ENCODE assay signal across 9 mouse cellular contexts in genomic region chr17:45557998-45558862, GRCm38 (mm10). TPM values are rescaled to one million over a fixed set of nuclear protein-coding genes. Genes with fewer than 3 reads are reported as not detected.
DNase-seq lines count a peak whose midpoint lies in the region; ATAC-seq and TF ChIP-seq lines count a peak whose summit lies in the region.
"Had no signal": no experiment of that assay in that cellular context is flagged by ENCODE, and none has a peak within 500 bp of the region (broad histone marks: within the 10 kb centered on the region; RNA-seq: fewer than 3 reads in every experiment).

No protein-coding gene starts in this region.

- H3K9ac ChIP-seq in liver, embryonic 12.5 days: no peak overlapping the region
- no peak overlapping the region; the same call in 1 of the 2 replicates for H3K9ac ChIP-seq in heart, postnatal 0 days (replicated peaks; ENCODE audit: low read depth, low read length)
- no peak overlapping the region for H3K9ac ChIP-seq in neural tube, embryonic 15.5 days (replicated peaks)

- H3K27ac ChIP-seq in liver, embryonic 12.5 days: no peak overlapping the region
- H3K27ac ChIP-seq in heart, postnatal 0 days (ENCODE audit: low read depth): no peak overlapping the region
- H3K27ac ChIP-seq in neural tube, embryonic 15.5 days (replicated peaks): no peak overlapping the region

- no peak for ATAC-seq in liver, embryonic 12.5 days
- no peak for ATAC-seq in heart, postnatal 0 days (ENCODE audit: insufficient read depth, low read depth)
- no peak for ATAC-seq in neural tube, embryonic 15.5 days (ENCODE audit: low FRiP score)
- ATAC-seq: forebrain, embryonic 16.5 days had no signal

- H3K4me2 ChIP-seq in liver, embryonic 12.5 days: peak overlapping the region; percentile 84; the same call in 1 of the 2 replicates
- peak overlapping the region; percentile 93 for H3K4me2 ChIP-seq in heart, postnatal 0 days (ENCODE audit: low read depth, low read length)
- H3K4me2 ChIP-seq in neural tube, embryonic 15.5 days: no peak overlapping the region

- TF ChIP-seq CTCF in heart, postnatal 0 days (IDR thresholded peaks at IDR 0.05; ENCODE audit: low read depth): no peak

- 57% methylated on average over 16 of the region's 16 CpGs for WGBS in liver, embryonic 12.5 days (ENCODE audit: insufficient replicate concordance)
- 50% methylated on average over 16 of the region's 16 CpGs for WGBS in heart, postnatal 0 days
- WGBS in neural tube, embryonic 15.5 days: 76% methylated on average over 16 of the region's 16 CpGs

- H3K36me3 ChIP-seq in liver, embryonic 12.5 days: peaks cover 5% of the 10 kb centered on the region; the same call in 1 of the 2 replicates
- no peaks in the 10 kb centered on the region for H3K36me3 ChIP-seq in heart, postnatal 0 days (replicated peaks; ENCODE audit: control insufficient read depth, insufficient read depth, low read length)
- H3K36me3 ChIP-seq in splenic B cell, adult 2 months (ENCODE audit: control insufficient read depth, insufficient read depth, low read length, poor library complexity, severe bottlenecking): peaks cover 9% of the 10 kb centered on the region
- no peaks in the 10 kb centered on the region for H3K36me3 ChIP-seq in neural tube, embryonic 15.5 days

- H3K4me1 ChIP-seq in liver, embryonic 12.5 days: peaks cover 27% of the 10 kb centered on the region
- H3K4me1 ChIP-seq in heart, postnatal 0 days (ENCODE audit: control insufficient read depth, insufficient read depth): peaks cover 5% of the 10 kb centered on the region; the same call in 1 of the 2 replicates
- H3K4me1 ChIP-seq in neural tube, embryonic 15.5 days: peaks cover 17% of the 10 kb centered on the region

- TF ChIP-seq EP300 in heart, postnatal 0 days (IDR thresholded peaks at IDR 0.05; ENCODE audit: low read depth): no peak

- peak; percentile 51 to 63 for DNase-seq in cerebellum, postnatal 25 days
- no peak for DNase-seq in cerebellum, postnatal 4 days (ENCODE audit: low spot score in 2 of 2)
- no peak for DNase-seq in liver
- DNase-seq in heart, postnatal 0 days (ENCODE audit: low spot score): no peak
- DNase-seq in splenic B cell, adult 2 months (ENCODE audit: low read depth, low spot score): peak; percentile 73
- no peak for DNase-seq in layer of hippocampus, postnatal 14 days (ENCODE audit: low spot score in 2 of 2)

- H3K27me3 ChIP-seq in liver, embryonic 12.5 days (replicated peaks): peaks cover 47% of the 10 kb centered on the region
- H3K27me3 ChIP-seq in heart, postnatal 0 days (ENCODE audit: control insufficient read depth, insufficient read depth, low read length): peaks cover 11% of the 10 kb centered on the region
- no peaks in the 10 kb centered on the region for H3K27me3 ChIP-seq in splenic B cell, adult 2 months (ENCODE audit: control insufficient read depth, insufficient read depth, low read length, poor library complexity, severe bottlenecking)
- peaks cover 13% of the 10 kb centered on the region for H3K27me3 ChIP-seq in neural tube, embryonic 15.5 days (replicated peaks)

- H3K4me3 ChIP-seq in liver, embryonic 12.5 days: no peak overlapping the region
- H3K4me3 ChIP-seq in heart, postnatal 0 days (ENCODE audit: low read depth, low read length): no peak overlapping the region; the same call in 1 of the 2 replicates
- no peak overlapping the region for H3K4me3 ChIP-seq in neural tube, embryonic 15.5 days (replicated peaks)

- H3K9me3 ChIP-seq in liver, embryonic 12.5 days (replicated peaks): no peaks in the 10 kb centered on the region
- no peaks in the 10 kb centered on the region for H3K9me3 ChIP-seq in heart, postnatal 0 days (replicated peaks; ENCODE audit: control insufficient read depth, low read length)
- no peaks in the 10 kb centered on the region for H3K9me3 ChIP-seq in neural tube, embryonic 15.5 days (replicated peaks)

RNA-seq across cellular contexts. Expression of gene Nfkbie, which starts 2.7 kb away (rescaled TPM):
- 2.0 TPM in 2 replicates for polyA plus RNA-seq in liver, embryonic 12.5 days (2016; fragmentation: Nextera tagmentation; extraction: Ambion mirVana)
- total RNA-seq in heart, postnatal 0 days (2014; rRNA removed; ENCODE audit: low replicate concordance): 1.2 and 3.0 TPM in 2 replicates
- 1.7 and 1.9 TPM in 2 replicates for polyA plus RNA-seq in heart, postnatal 0 days (2015; fragmentation: Nextera tagmentation; extraction: Ambion mirVana)
- total RNA-seq in layer of hippocampus, postnatal 14 days (2021): 1 to 10 TPM; 3.4 to 3.6 TPM
- polyA plus RNA-seq in neural tube, embryonic 15.5 days (2015; fragmentation: Nextera tagmentation; extraction: Ambion mirVana): 4.8 and 10.1 TPM in 2 replicates

RNA-seq across cellular contexts. Expression of gene Slc35b2, which starts 5.4 kb away (rescaled TPM):
- polyA plus RNA-seq in liver, embryonic 12.5 days (2016; fragmentation: Nextera tagmentation; extraction: Ambion mirVana): 69.1 and 72.5 TPM in 2 replicates
- total RNA-seq in heart, postnatal 0 days (2014; rRNA removed; ENCODE audit: low replicate concordance): 87.8 and 137 TPM in 2 replicates
- 64.8 and 68.3 TPM in 2 replicates for polyA plus RNA-seq in heart, postnatal 0 days (2015; fragmentation: Nextera tagmentation; extraction: Ambion mirVana)
- total RNA-seq in layer of hippocampus, postnatal 14 days (2021): 10 to 100 TPM; 47.3 to 52.8 TPM
- 86.3 and 99.5 TPM in 2 replicates for polyA plus RNA-seq in neural tube, embryonic 15.5 days (2015; fragmentation: Nextera tagmentation; extraction: Ambion mirVana)

RNA-seq across cellular contexts. Expression of gene Tmem151b, which starts 8.8 kb away (rescaled TPM):
- 0.30 and 0.31 TPM in 2 replicates for polyA plus RNA-seq in liver, embryonic 12.5 days (2016; fragmentation: Nextera tagmentation; extraction: Ambion mirVana)
- total RNA-seq in heart, postnatal 0 days (2014; rRNA removed; ENCODE audit: low replicate concordance): 0.73 and 0.95 TPM in 2 replicates
- 0.04 and 0.16 TPM in 2 replicates for polyA plus RNA-seq in heart, postnatal 0 days (2015; fragmentation: Nextera tagmentation; extraction: Ambion mirVana)
- total RNA-seq in layer of hippocampus, postnatal 14 days (2021): 100 to 1,000 TPM; 106 to 107 TPM
- 21.2 and 25.6 TPM in 2 replicates for polyA plus RNA-seq in neural tube, embryonic 15.5 days (2015; fragmentation: Nextera tagmentation; extraction: Ambion mirVana)

RNA-seq across cellular contexts. Expression of gene Hsp90ab1, which starts 14.8 kb away (rescaled TPM):
- 1,007 and 1,098 TPM in 2 replicates for polyA plus RNA-seq in liver, embryonic 12.5 days (2016; fragmentation: Nextera tagmentation; extraction: Ambion mirVana)
- total RNA-seq in heart, postnatal 0 days (2014; rRNA removed; ENCODE audit: low replicate concordance): 716 and 846 TPM in 2 replicates
- 756 and 767 TPM in 2 replicates for polyA plus RNA-seq in heart, postnatal 0 days (2015; fragmentation: Nextera tagmentation; extraction: Ambion mirVana)
- total RNA-seq in layer of hippocampus, postnatal 14 days (2021): 1,000 to 10,000 TPM; 1,658 to 1,733 TPM
- polyA plus RNA-seq in neural tube, embryonic 15.5 days (2015; fragmentation: Nextera tagmentation; extraction: Ambion mirVana): 1,466 and 1,575 TPM in 2 replicates

RNA-seq across cellular contexts. Expression of gene Tcte1, which starts 35.0 kb away (rescaled TPM):
- 0.08 and 0.14 TPM in 2 replicates for polyA plus RNA-seq in liver, embryonic 12.5 days (2016; fragmentation: Nextera tagmentation; extraction: Ambion mirVana)
- not detected in 2 replicates for total RNA-seq in heart, postnatal 0 days (2014; rRNA removed; ENCODE audit: low replicate concordance)
- polyA plus RNA-seq in heart, postnatal 0 days (2015; fragmentation: Nextera tagmentation; extraction: Ambion mirVana): 0.11 TPM in 1 of 2 replicates, not detected in the other
- 1 to 10 TPM in 1 of 2 experiments, under 1 TPM in 1; 0.88 to 1.1 TPM for total RNA-seq in layer of hippocampus, postnatal 14 days (2021)
- 2.9 and 3.6 TPM in 2 replicates for polyA plus RNA-seq in neural tube, embryonic 15.5 days (2015; fragmentation: Nextera tagmentation; extraction: Ambion mirVana)

Comparison
In these comparisons a context has a peak if more than half of its experiments do, and no peak if none do; other contexts are left out.
1. DNase-seq: peak in cerebellum, postnatal 25 days (2 of 2) and splenic B cell, adult 2 months (single experiment); none in cerebellum, postnatal 4 days (0 of 2), liver (single experiment), heart, postnatal 0 days (single experiment) and layer of hippocampus, postnatal 14 days (0 of 2).
2. RNA of gene Tmem151b, which starts 8.8 kb away (polyA plus RNA-seq): 21.2 to 25.6 TPM in neural tube, embryonic 15.5 days; 0.30 to 0.31 TPM in liver, embryonic 12.5 days and 0.04 to 0.16 TPM in heart, postnatal 0 days; every median in the first group is over 10 times any median in the second.